Mouse (Mus musculus) liver, adult 2 months (tissue): ENCODE results near the gene Pnma1.
A peak's percentile ranks its signal among the peaks of the same experiment; 100 is the strongest.

ENCODE experiments used
- CTCF ChIP-seq: fragments of 200-500 bp; IDR thresholded peaks from 2 replicates; pipeline ENCODE4 v1.5.1; 2011; ENCODE audit warnings: low read depth, low read length, control low read depth
- POLR2A ChIP-seq: fragments of 200-500 bp; IDR thresholded peaks from 2 replicates; pipeline ENCODE4 v1.6.1; 2011; ENCODE audit warnings: low read length, control low read depth; ENCODE audit not compliant: insufficient read depth; ENCODE audit errors: extremely low read depth

DNA sequence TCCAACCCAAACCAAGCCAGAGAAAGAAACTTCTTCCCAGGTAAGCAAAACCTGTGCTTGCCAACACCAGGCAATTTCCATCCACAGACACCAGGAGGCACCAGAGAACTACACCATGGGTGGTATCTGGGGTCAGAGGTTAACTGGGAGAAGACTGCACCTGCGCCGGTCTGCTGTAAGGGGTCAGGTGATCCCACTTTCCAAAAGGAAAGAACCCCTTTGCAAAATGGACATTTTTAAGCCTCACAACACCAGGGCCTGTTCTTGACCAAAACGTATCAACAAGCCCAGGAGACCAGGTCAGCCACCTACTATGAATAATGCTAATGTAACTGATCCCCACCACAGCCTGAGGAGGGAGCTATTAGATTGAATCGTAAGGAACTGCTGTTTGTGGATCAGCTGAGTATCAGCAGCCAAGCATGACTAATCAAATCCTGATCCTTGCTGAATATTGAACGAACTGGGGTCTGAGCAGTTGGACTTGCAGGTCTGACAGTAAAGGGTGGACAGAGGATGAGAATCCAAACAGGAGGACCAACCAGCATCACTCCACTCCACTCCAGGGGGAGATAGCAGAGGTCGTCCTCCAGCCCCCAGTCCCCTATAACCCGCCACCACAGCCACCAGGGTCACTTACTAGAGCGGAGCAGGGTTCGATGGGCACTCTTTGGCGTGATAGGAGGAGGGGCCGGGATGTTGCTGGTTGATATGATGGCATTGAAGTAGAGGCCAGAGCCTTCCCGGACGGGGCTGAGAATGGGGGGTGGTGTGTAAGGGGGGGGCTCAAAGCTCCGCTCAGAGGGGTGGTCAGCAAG lies 13.5 kb upstream of the Pnma1 start:
- TF ChIP-seq POLR2A (no peak), CTCF (peak; percentile 79)
